Mouse (Mus musculus) bone marrow, adult 2 months (tissue): ENCODE measurements around the gene Fbxo47. TPM values are rescaled to one million over a fixed set of nuclear protein-coding genes. Genes with fewer than 3 reads are reported as not detected.

Source experiments
- H3K27ac ChIP-seq: fragments of 200-500 bp; 2 replicates; pipeline ENCODE4 v1.5.1; 2012; ENCODE audit warnings: low read depth, mild to moderate bottlenecking, control low read depth, inconsistent platforms, low read length; ENCODE audit not compliant: control insufficient read depth, poor library complexity, insufficient read depth
- H3K4me1 ChIP-seq: fragments of 200-500 bp; 2 replicates; pipeline ENCODE4 v1.6.1; 2011; ENCODE audit warnings: low read length; ENCODE audit not compliant: control insufficient read depth, insufficient read depth
- H3K4me3 ChIP-seq: fragments of 200-500 bp; replicated peaks from 2 replicates; pipeline ENCODE3; 2011; ENCODE audit warnings: mild to moderate bottlenecking, low read depth, low read length, control low read depth; ENCODE audit not compliant: control insufficient read depth
- CTCF ChIP-seq: fragments of 200-500 bp; IDR thresholded peaks from 2 replicates; pipeline ENCODE4 v1.5.1; 2011; ENCODE audit warnings: low read length, control low read depth; ENCODE audit not compliant: control insufficient read depth, insufficient read depth
- POLR2A ChIP-seq: fragments of 200-500 bp; IDR thresholded peaks from 2 replicates; pipeline ENCODE4 v1.6.1; 2011; ENCODE audit warnings: low read depth, mild to moderate bottlenecking, control low read depth, low read length, borderline replicate concordance; ENCODE audit not compliant: control insufficient read depth
- WGBS: fragments of 180-500 bp; shearing (Covaris S2); methylation state at CpG from one replicate; pipeline ENCODE4 v1.1.7; 2018; 5-methylcytosine and 5-hydroxymethylcytosine counted together
- polyA plus RNA-seq: library from polyadenylated mRNA; stranded (reverse); fragments of >200 nt; gene quantifications from 2 replicates; pipeline ENCODE4 v1.2.4, GENCODE M21; 2011; ENCODE audit warnings: low replicate concordance; ENCODE audit not compliant: missing spikeins, insufficient read depth, insufficient read length

Gene Fbxo47
- polyA plus RNA-seq, 1 experiment, result not detected

GRCm38 (mm10) chr11:97867591-97867990 lies 16.4 kb downstream of the Fbxo47 start:
- no peak for TF ChIP-seq CTCF
- TF ChIP-seq POLR2A, result no peak
- H3K4me3 ChIP-seq, result no peak overlapping the region
- H3K4me1 ChIP-seq, result no peaks in the 10 kb centered on the region
- H3K27ac ChIP-seq, result no peak overlapping the region
- 77% methylated on average over 3 of the region's 3 CpGs for WGBS

GRCm38 (mm10) chr11:97866091-97866888 lies 17.7 kb downstream of the Fbxo47 start:
- WGBS, result 87% methylated on average over 3 of the region's 3 CpGs
- TF ChIP-seq CTCF (no peak), POLR2A (no peak)
- no peaks in the 10 kb centered on the region for H3K4me1 ChIP-seq

GRCm38 (mm10) chr11:97865421-97865820 lies 18.5 kb downstream of the Fbxo47 start:
- no peak for TF ChIP-seq POLR2A
- TF ChIP-seq CTCF, result no peak
- H3K4me1 ChIP-seq, result no peaks in the 10 kb centered on the region
- WGBS, result 83% methylated on average over 5 of the region's 5 CpGs
- no peak overlapping the region for H3K4me3 ChIP-seq
- H3K27ac ChIP-seq, result no peak overlapping the region

More at GRCm38 (mm10) chr11:97866091-97866888, 17.7 kb downstream of the Fbxo47 start:
- H3K27ac ChIP-seq, result no peak overlapping the region
- no peak overlapping the region for H3K4me3 ChIP-seq

- 80% methylated on average over 2 of the region's 2 CpGs for WGBS
- no peaks in the 10 kb centered on the region for H3K4me1 ChIP-seq
- H3K4me3 ChIP-seq, result no peak overlapping the region
- no peak overlapping the region for H3K27ac ChIP-seq
- no peak for TF ChIP-seq CTCF
- no peak for TF ChIP-seq POLR2A
Measured at GRCm38 (mm10) chr11:97862148-97862547, 21.8 kb downstream of the Fbxo47 start.

- Histone ChIP-seq H3K4me1 (peaks cover 2% of the 10 kb centered on the region), H3K27ac (no peak overlapping the region), H3K4me3 (no peak overlapping the region)
- TF ChIP-seq CTCF (no peak), POLR2A (no peak)
- 42% methylated on average over 2 of the region's 2 CpGs for WGBS
Measured at GRCm38 (mm10) chr11:97855473-97855872, 28.5 kb downstream of the Fbxo47 start.

- 81% methylated on average over 2 of the region's 2 CpGs for WGBS
- no peak overlapping the region for H3K4me3 ChIP-seq
- peaks cover 2% of the 10 kb centered on the region for H3K4me1 ChIP-seq
- TF ChIP-seq POLR2A (no peak), CTCF (no peak)
- H3K27ac ChIP-seq, result no peak overlapping the region
Measured at GRCm38 (mm10) chr11:97851601-97852000, 32.4 kb downstream of the Fbxo47 start.

- TF ChIP-seq CTCF, result no peak
- Histone ChIP-seq H3K4me1 (peaks cover 2% of the 10 kb centered on the region), H3K27ac (no peak overlapping the region), H3K4me3 (no peak overlapping the region)
- 73% methylated on average over 6 of the region's 6 CpGs for WGBS
Measured at GRCm38 (mm10) chr11:97850367-97850766, 33.6 kb downstream of the Fbxo47 start.

- TF ChIP-seq POLR2A (no peak), CTCF (no peak)
- no peaks in the 10 kb centered on the region for H3K4me1 ChIP-seq
- H3K27ac ChIP-seq, result no peak overlapping the region
- 87% methylated on average over 4 of the region's 4 CpGs for WGBS
- no peak overlapping the region for H3K4me3 ChIP-seq
Measured at GRCm38 (mm10) chr11:97842001-97842400, 42.0 kb downstream of the Fbxo47 start.

GRCm38 (mm10) chr11:97840991-97841661 lies 42.8 kb downstream of the Fbxo47 start:
- WGBS, result 7% methylated on average over 22 of the region's 22 CpGs
- H3K4me3 ChIP-seq, result peak overlapping the region; percentile 57
- H3K27ac ChIP-seq, result no peak overlapping the region
- H3K4me1 ChIP-seq, result no peaks in the 10 kb centered on the region; the same call in 1 of the 2 replicates
- no peak for TF ChIP-seq CTCF
- no peak for TF ChIP-seq POLR2A
